Mouse (Mus musculus): ENCODE data around the gene Sema6b.
A peak's percentile ranks its signal among the peaks of the same experiment; 100 is the strongest.

Sema6b gene

GRCm38 (mm10) chr17:56139858-56140595 lies at the start of gene Sema6b:
Gene Sema6b, minus strand, starts transcription at chr17:56140343.
- DNase-seq, result peak; percentile 94

DNA sequence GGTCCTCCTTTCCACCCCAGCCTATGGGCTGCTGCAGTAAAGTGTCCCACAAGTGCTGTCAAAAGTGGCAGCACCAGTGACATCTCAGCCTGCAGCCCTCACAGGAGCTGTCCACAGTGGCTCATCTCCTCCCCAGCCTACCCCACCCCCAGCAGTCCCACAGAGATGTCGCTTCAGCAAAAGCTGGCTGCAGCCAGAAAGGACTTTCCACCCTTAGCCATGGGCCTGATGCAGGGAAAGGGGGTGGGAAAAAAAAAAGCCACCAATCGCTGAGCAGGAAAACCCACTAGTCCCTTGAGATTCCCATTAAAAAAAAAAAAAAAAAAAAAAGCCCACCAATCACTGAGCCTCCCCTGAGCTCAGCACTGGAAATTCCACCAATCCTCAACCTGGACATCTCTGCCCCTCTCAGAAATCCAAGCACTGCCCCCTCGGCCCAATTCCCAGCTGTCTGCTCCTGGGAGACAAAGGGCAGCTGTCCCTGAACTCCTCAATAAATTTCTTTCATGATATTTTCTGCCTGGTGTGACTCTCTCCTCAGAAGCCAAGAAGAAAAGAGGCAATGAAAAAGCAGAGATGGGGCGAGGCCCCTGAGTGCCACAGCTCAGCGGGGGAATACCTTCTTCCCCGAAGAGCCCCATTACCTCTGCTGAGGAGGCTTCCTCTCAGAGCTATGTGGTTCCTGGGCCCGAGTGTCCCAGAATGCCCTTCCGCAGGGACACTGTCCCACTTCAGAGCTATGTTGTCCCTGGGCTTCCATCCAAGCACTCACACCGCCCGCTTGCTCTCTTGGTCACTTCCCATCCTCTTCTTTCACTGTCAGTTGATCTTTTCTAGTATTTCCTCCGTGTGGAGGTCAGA lies 45.4 kb upstream of the Sema6b start:
- DNase-seq, result peak; percentile 98

GRCm38 (mm10) chr17:56183658-56184103 lies 43.5 kb upstream of the Sema6b start, which contains the start of gene Mydgf:
Gene Mydgf, minus strand, starts transcription at chr17:56183920.
- peak; percentile 99 for DNase-seq

DNA sequence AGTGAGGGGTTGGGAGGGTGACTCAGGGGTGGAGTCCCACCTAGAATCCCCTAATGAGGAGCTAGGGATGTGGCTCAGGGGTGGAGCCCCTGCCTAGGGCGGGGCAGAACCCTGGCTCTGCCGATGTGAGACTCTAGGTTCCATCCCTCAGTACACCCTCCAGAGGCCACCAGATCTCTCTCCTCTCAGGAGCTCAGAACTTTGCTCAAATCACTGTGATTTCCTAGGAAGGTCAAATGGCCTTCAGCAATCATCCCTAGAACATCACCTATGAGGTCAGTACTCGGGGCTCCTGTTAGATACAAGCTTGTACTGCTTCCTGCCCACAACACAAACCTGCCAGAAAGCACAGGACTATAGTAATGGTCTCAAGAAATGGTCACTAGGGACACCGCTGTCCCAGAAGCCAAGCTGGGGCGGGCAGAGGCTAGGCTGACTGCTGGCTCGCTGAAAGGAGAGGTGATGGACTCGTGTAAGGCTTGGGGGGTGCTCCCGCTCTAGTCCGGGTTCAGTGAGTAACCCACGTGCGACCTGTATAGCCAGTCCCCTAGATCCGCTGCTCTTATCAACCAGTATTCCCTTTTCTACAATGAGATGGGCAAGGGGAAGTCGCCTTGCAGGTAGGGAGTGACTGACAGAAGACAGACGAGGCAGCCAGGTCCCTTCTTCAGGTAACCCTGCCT lies 43.0 kb upstream of the Sema6b start:
- peak; percentile 94 for DNase-seq

- DNase-seq, result no peak
These were observed 35.3 kb upstream of the Sema6b start for GRCm38 (mm10) chr17:56175416-56175815.

DNA sequence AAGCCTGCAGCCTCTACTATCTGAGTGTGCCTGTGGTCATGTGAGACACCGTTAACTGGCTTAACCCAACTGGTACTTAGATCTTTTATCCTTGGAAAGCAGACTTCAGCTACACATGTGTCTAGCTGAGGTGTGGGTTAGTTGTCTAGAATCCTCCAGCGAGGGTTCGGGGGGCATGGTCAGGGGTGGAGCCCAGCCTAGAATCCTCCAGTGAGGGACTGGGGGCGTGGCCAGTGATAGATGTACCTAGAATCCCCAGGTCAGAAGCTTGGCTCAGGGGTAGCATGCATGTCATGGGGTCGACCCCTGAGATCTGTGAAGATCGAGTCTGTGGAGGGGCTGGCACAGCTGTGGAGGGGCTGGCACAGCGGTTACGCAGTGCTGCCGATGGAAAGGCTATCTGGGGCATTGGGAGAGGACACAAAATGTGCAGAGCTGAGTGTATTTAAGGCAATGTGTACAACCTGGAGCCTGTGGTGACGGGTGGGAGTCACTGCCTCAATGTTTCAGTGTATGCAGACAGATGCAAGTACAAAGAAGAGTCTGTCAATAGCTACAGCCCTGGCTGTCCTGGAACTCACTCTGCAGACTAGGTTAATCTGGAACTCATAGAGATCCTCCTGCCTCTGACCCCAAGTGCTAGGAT lies 33.4 kb upstream of the Sema6b start:
- DNase-seq, result no peak

DNA sequence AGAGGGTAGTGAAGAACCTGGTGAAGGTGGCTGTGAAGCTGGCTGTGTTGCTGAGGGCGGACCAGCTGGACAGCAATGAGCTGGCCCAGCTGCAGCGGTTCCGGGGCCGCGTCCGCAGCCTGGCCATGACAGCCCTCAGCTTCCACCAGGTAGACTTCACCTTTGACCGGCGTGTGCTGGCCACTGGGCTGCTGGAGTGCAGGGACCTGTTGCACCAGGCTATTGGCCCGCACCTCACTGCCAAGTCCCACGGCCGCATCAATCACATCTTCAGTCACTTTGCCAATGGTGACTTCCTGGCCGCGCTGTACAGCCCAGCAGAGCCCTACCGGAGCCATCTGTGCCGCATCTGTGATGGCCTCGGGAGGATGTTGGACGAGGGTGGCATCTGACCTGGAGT lies 31.7 kb upstream of the Sema6b start:
- DNase-seq, result no peak

DNA sequence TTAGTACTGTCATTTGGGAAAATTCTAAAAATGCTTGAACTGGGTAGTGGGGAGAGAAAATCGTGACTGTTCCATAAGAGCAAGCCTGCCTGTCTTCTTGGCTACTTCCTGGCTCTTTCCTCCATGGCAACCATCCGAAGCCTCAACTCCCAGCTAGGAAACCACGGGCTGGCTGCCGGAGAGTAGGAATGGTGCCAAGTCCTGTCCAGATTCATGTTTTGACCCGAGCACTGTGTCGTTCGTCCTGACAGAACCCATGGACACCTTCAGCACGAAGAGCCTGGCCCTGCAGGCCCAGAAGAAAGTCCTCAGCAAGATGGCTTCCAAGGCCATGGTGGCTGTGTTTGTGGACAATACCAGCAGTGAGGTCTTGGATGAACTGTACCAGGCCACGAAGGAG lies 31.3 kb upstream of the Sema6b start:
- DNase-seq, result no peak

- peak; percentile 94 for DNase-seq
These were observed 30.5 kb upstream of the Sema6b start for GRCm38 (mm10) chr17:56170636-56171035.

DNA sequence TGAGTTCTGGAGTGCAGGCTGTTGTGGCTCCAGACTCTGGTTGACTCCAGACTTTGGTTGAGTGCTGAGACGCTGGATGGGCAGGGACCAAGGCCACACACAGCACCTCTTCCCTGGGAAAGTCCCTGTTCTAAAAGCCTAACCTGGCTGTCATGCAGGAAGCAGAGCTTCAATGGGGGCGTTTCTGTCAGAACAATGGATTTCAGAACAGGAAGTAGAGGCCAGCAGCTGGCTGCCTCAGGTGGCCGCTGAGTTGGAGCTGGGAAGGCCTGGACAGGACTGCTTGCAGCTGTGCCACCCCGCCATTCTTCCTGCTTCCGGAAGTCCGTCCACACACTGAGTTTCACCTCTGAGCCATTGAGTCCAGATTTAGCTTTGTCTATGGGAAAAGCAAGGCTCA lies 29.7 kb upstream of the Sema6b start:
- peak; percentile 97 for DNase-seq

- no peak for DNase-seq
These were observed 25.5 kb upstream of the Sema6b start for GRCm38 (mm10) chr17:56165671-56166070.

GRCm38 (mm10) chr17:56164510-56164909 lies 24.4 kb upstream of the Sema6b start:
- DNase-seq, result no peak

- DNase-seq, result peak; percentile 94
These were observed 23.5 kb upstream of the Sema6b start for GRCm38 (mm10) chr17:56163523-56164102.

- DNase-seq, result peak; percentile 100
These were observed 22.2 kb upstream of the Sema6b start, which contains the start of gene Tnfaip8l1 for GRCm38 (mm10) chr17:56162231-56162774. Gene Tnfaip8l1, plus strand, starts transcription at chr17:56162477.

GRCm38 (mm10) chr17:56159729-56160128 lies 19.6 kb upstream of the Sema6b start:
- peak; percentile 96 for DNase-seq

DNA sequence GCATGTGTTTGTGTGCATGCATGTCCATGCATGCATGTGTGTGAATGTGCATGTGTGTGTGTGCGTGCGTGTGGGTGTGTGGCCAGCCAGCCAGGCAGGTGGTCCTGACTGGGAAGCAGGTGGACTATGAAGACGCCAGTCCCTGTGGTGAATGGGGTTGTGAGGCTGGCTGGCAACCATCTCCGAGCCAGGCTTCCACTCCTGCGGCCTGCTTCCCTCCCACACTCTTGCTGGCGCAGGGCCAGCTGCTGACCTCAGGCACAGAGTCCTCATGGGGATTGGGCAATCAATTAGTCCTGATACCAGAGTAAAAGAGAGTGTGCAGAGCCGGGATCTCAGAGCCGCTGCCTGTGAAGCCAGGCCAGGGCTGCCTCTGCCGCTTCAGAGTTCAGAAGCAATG lies 13.5 kb upstream of the Sema6b start:
- peak; percentile 97 for DNase-seq

GRCm38 (mm10) chr17:56149897-56150296 lies 9.8 kb upstream of the Sema6b start:
- DNase-seq, result no peak

- no peak for DNase-seq
These were observed 8.9 kb upstream of the Sema6b start for GRCm38 (mm10) chr17:56148790-56149618.

DNA sequence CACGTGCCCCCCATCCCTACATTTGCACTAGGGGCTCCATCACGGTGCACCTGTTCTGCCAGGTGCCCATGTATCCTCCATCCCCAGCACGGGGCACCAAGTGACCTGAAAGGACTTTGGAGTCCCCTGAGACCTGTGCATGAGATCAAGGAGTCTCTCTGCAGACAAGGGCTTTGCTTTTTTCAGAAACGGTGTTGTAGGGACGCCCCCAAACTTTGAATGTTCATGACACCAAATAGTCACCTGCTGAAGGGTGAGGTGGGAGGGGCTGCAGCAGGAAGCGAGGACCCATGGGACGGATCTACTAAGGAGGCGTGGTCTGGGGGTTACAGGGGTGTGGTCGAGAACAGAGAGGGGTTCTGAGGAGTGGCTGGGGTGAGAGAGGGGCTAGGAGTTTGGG lies 8.1 kb upstream of the Sema6b start:
- no peak for DNase-seq

- DNase-seq, result no peak
These were observed 7.3 kb upstream of the Sema6b start for GRCm38 (mm10) chr17:56147420-56147819.

- DNase-seq, result peak; percentile 84
These were observed 6.0 kb upstream of the Sema6b start for GRCm38 (mm10) chr17:56146131-56146530.
